Mouse (Mus musculus): ENCODE results near the gene Itga9. TPM values are rescaled to one million over a fixed set of nuclear protein-coding genes. Genes with fewer than 3 reads are reported as not detected.
"Not testable (repeated sequence)": the region's sequence is repeated elsewhere in the genome, so short reads cannot be mapped to it uniquely, and the experiment has no call there.

Gene Itga9
- polyA plus RNA-seq, 1 experiment from 2014 or later: 8.3 TPM

DNA sequence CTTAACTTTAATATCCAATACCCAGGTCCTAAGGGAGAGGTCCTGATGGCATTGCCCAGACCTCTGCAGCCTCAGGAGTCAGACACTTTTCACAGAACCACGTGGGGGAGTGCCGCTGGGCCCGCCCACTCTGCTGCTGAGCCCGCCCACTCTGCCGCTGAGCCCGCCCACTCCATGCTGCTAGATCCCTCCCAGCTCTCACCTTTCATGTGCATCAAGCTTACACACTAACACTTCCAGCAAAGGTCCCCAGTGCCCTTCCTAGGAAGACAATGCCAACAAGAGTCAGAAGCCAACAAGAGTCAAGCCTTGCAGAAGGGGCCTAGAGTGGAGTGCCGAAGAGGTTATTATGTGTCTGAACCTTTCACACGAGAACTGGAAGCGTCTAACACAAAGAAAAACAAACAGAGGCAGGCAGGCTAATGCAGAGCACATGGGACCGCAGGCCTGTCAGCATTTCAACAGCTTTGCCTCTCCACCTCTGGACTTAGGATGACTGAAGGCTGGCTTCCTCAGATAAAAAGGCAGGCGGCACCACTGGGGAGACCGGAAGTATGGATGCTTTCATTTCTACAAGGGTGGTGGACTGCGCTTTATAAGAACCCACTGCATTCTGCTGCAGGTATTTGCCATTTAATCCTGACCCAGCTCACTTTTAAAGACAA lies 13.8 kb upstream of the Itga9 start:
- Histone ChIP-seq H3K9ac (ENCODE audit: low read depth, low read length) (no peak overlapping the region), H3K36me3 (ENCODE audit: control insufficient read depth, insufficient read depth, low read length) (no peaks in the 10 kb centered on the region), H3K4me1 (ENCODE audit: control insufficient read depth, insufficient read depth, low read length) (peaks cover 45% of the 10 kb centered on the region), H3K27me3 (ENCODE audit: control insufficient read depth, insufficient read depth, low read length) (peaks cover 7% of the 10 kb centered on the region), H3K9me3 (replicated peaks; ENCODE audit: control insufficient read depth, low read length) (no peaks in the 10 kb centered on the region), H3K4me3 (ENCODE audit: low read depth, low read length) (no peak overlapping the region), H3K4me2 (peak overlapping the region; percentile 43), H3K27ac (ENCODE audit: low read depth, low read length) (peak overlapping the region; percentile 18; the same call in 1 of the 2 replicates)
- ATAC-seq (replicated peaks; ENCODE audit: insufficient number of reproducible peaks, low FRiP score, low TSS enrichment): peak; percentile 70
- 24% methylated on average over 13 of the region's 13 CpGs for WGBS (ENCODE audit: insufficient replicate concordance)

DNA sequence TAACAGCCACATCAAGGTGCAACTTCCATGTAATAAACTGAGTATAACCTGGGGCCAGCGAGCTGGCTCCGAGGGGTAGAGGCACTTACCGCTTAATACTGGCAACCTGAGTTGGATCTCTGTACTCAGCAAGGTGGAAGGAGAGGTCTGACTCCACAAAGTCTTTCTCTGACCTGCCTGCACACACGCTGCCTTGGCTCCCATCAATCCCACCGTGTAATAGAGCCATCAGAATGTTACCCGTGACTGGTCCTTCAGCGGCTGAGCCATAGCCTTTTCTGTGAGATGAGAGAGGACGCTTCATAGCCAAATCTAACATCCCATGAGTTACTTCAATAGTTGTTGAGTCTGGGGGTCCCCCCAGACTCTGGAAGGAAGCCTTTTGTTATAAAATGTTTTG lies 13.0 kb upstream of the Itga9 start:
- Histone ChIP-seq H3K4me2 (no peak overlapping the region), H3K27me3 (ENCODE audit: control insufficient read depth, insufficient read depth, low read length) (peaks cover 10% of the 10 kb centered on the region), H3K9ac (ENCODE audit: low read depth, low read length) (no peak overlapping the region), H3K9me3 (replicated peaks; ENCODE audit: control insufficient read depth, low read length) (no peaks in the 10 kb centered on the region), H3K4me1 (ENCODE audit: control insufficient read depth, insufficient read depth, low read length) (peaks cover 45% of the 10 kb centered on the region), H3K27ac (ENCODE audit: low read depth, low read length) (no peak overlapping the region), H3K36me3 (ENCODE audit: control insufficient read depth, insufficient read depth, low read length) (no peaks in the 10 kb centered on the region), H3K4me3 (ENCODE audit: low read depth, low read length) (no peak overlapping the region)
- WGBS (ENCODE audit: insufficient replicate concordance): 85% methylated on average over 8 of the region's 8 CpGs
- ATAC-seq (replicated peaks; ENCODE audit: insufficient number of reproducible peaks, low FRiP score, low TSS enrichment): no peak

DNA sequence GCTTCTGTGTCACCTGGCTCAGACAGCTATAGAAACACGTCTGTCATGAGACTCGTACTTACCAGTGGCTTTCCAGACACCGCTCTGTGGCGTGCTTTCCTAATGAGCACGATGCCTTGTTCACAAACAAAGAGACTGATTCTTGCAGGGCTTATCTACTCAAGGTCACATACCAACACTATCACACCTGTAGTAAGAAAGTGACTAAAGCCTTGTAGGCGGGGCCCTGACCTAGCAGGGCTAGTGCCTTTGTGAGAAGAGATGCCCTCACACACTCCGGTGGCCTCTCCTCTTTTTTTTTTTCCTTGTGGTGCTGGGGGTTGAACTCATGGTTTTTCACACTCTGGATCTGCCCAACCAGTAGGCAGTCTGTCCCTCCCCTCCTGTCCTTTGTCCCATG lies 9.7 kb upstream of the Itga9 start:
- Histone ChIP-seq H3K27me3 (ENCODE audit: control insufficient read depth, insufficient read depth, low read length) (peaks cover 17% of the 10 kb centered on the region), H3K4me3 (ENCODE audit: low read depth, low read length) (no peak overlapping the region), H3K27ac (ENCODE audit: low read depth, low read length) (no peak overlapping the region), H3K9ac (ENCODE audit: low read depth, low read length) (no peak overlapping the region), H3K4me2 (no peak overlapping the region), H3K4me1 (ENCODE audit: control insufficient read depth, insufficient read depth, low read length) (peaks cover 22% of the 10 kb centered on the region), H3K36me3 (ENCODE audit: control insufficient read depth, insufficient read depth, low read length) (no peaks in the 10 kb centered on the region), H3K9me3 (replicated peaks; ENCODE audit: control insufficient read depth, low read length) (no peaks in the 10 kb centered on the region)
- no peak for ATAC-seq (replicated peaks; ENCODE audit: insufficient number of reproducible peaks, low FRiP score, low TSS enrichment)
- WGBS (ENCODE audit: insufficient replicate concordance): 57% methylated on average over 7 of the region's 7 CpGs

DNA sequence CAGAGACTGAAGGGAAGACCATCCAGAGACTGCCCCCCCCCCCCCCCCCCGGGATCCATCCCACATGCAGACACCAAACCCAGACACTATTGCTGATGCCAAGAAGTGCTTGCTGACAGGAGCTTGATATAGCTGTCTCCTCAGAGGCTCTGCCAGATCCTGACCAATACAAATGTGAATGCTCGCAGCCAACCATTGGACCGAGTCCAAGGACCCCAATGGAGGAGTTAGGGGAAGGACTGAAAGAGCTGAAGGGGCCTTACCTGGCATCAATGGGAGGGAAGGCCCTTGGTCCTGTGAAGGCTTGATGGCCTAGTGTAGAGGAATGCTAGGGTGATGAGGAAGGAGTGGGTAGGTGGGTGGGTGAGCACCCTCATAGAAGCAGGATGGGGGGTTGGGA lies 6.1 kb upstream of the Itga9 start:
- 57% methylated on average over 3 of the region's 3 CpGs for WGBS (ENCODE audit: insufficient replicate concordance)
- H3K4me1 ChIP-seq (ENCODE audit: control insufficient read depth, insufficient read depth, low read length); H3K9ac ChIP-seq (ENCODE audit: low read depth, low read length); H3K27ac ChIP-seq (ENCODE audit: low read depth, low read length); H3K36me3 ChIP-seq (ENCODE audit: control insufficient read depth, insufficient read depth, low read length); H3K4me3 ChIP-seq (ENCODE audit: low read depth, low read length); H3K4me2 ChIP-seq; H3K9me3 ChIP-seq (replicated peaks; ENCODE audit: control insufficient read depth, low read length); ATAC-seq (replicated peaks; ENCODE audit: insufficient number of reproducible peaks, low FRiP score, low TSS enrichment): not testable (repeated sequence)
- H3K27me3 ChIP-seq (ENCODE audit: control insufficient read depth, insufficient read depth, low read length): peaks cover 28% of the 10 kb centered on the region

GRCm38 (mm10) chr9:118602576-118602975 lies 3.9 kb upstream of the Itga9 start:
- peaks cover 13% of the 10 kb centered on the region for H3K4me1 ChIP-seq (ENCODE audit: control insufficient read depth, insufficient read depth, low read length)
- no peaks in the 10 kb centered on the region for H3K9me3 ChIP-seq (replicated peaks; ENCODE audit: control insufficient read depth, low read length)

GRCm38 (mm10) chr9:118606817-118607371 lies 404 bp downstream of the Itga9 start:
- H3K9ac ChIP-seq (ENCODE audit: low read depth, low read length): peak overlapping the region; percentile 83
- no peaks in the 10 kb centered on the region for H3K9me3 ChIP-seq (replicated peaks; ENCODE audit: control insufficient read depth, low read length)
- peak overlapping the region; percentile 92 for H3K4me2 ChIP-seq
- ATAC-seq (replicated peaks; ENCODE audit: insufficient number of reproducible peaks, low FRiP score, low TSS enrichment): peak; percentile 7; the same call in 1 of the 2 replicates
- H3K4me1 ChIP-seq (ENCODE audit: control insufficient read depth, insufficient read depth, low read length): peaks cover 23% of the 10 kb centered on the region
- peak overlapping the region; percentile 46; the same call in 1 of the 2 replicates for H3K27ac ChIP-seq (ENCODE audit: low read depth, low read length)
- WGBS (ENCODE audit: insufficient replicate concordance): 2% methylated on average over 38 of the region's 68 CpGs
- H3K27me3 ChIP-seq (ENCODE audit: control insufficient read depth, insufficient read depth, low read length): peaks cover 21% of the 10 kb centered on the region
- H3K36me3 ChIP-seq (ENCODE audit: control insufficient read depth, insufficient read depth, low read length): no peaks in the 10 kb centered on the region
- H3K4me3 ChIP-seq (ENCODE audit: low read depth, low read length): peak overlapping the region; percentile 73

More at GRCm38 (mm10) chr9:118602576-118602975, 3.9 kb upstream of the Itga9 start:
- Histone ChIP-seq H3K27me3 (ENCODE audit: control insufficient read depth, insufficient read depth, low read length) (peaks cover 21% of the 10 kb centered on the region), H3K4me2 (no peak overlapping the region), H3K9ac (ENCODE audit: low read depth, low read length) (no peak overlapping the region), H3K4me3 (ENCODE audit: low read depth, low read length) (no peak overlapping the region), H3K36me3 (ENCODE audit: control insufficient read depth, insufficient read depth, low read length) (no peaks in the 10 kb centered on the region), H3K27ac (ENCODE audit: low read depth, low read length) (no peak overlapping the region)
- 75% methylated on average over 5 of the region's 5 CpGs for WGBS (ENCODE audit: insufficient replicate concordance)
- no peak for ATAC-seq (replicated peaks; ENCODE audit: insufficient number of reproducible peaks, low FRiP score, low TSS enrichment)

DNA sequence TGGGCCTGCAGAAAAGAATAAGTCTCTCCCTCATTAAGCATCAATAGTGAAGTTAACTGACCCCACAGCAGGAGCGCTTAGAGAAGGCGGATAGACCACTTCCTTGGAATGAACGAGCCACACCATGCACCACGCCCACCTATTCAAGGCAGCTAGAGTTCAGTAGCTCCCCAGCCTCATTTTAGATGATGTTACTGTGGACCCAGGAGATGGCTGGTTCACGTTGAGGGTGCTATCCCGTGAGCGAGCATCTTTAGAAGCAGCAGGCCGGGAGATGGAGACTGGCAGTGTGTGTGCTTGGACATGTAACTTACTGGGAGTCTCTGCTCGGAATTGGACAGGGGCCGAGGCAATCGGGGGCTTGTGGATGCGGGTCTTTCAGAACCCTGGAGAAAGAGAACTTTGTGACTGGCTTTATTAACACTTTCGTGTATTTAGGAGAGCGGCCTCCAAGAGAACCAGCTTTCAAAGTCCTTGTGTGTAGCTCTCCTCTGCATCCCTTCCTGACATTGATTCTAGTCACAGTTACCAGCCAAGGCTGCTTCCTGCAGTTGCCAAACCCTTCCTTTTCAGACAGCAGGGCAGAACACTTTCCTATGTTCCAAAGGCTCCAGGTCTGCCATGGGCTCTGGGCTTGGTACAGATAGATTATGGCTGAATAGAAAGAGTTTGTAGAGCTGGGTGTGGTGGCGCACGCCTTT lies 1.4 kb downstream of the Itga9 start:
- Histone ChIP-seq H3K4me3 (ENCODE audit: low read depth, low read length) (peak overlapping the region; percentile 73), H3K27ac (ENCODE audit: low read depth, low read length) (no peak overlapping the region), H3K9ac (ENCODE audit: low read depth, low read length) (peak overlapping the region; percentile 83; the same call in 1 of the 2 replicates), H3K4me1 (ENCODE audit: control insufficient read depth, insufficient read depth, low read length) (peaks cover 31% of the 10 kb centered on the region), H3K4me2 (peak overlapping the region; percentile 92), H3K36me3 (ENCODE audit: control insufficient read depth, insufficient read depth, low read length) (no peaks in the 10 kb centered on the region), H3K9me3 (replicated peaks; ENCODE audit: control insufficient read depth, low read length) (no peaks in the 10 kb centered on the region), H3K27me3 (ENCODE audit: control insufficient read depth, insufficient read depth, low read length) (peaks cover 13% of the 10 kb centered on the region)
- no peak for ATAC-seq (replicated peaks; ENCODE audit: insufficient number of reproducible peaks, low FRiP score, low TSS enrichment)
- 51% methylated on average over 16 of the region's 16 CpGs for WGBS (ENCODE audit: insufficient replicate concordance)

DNA sequence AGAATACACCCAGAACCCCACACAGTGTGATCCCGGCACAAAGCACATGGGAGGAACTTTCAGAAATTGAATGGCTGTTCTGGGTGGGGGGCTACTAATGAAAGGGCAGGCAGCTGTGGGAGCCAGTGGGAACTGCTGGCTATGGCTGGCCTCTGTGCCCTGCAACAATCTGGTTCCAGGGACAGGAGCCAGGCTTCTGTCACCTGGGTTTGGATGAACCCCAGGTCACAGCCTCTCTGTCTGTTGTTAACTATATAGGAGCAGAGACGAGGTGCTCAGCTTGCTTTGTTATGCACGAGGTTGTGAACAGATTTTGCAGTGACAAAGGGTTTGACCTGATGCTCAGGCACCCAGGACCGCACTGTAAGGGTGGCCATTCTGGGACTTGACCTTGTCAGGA lies 2.1 kb downstream of the Itga9 start:
- ATAC-seq (replicated peaks; ENCODE audit: insufficient number of reproducible peaks, low FRiP score, low TSS enrichment): no peak
- WGBS (ENCODE audit: insufficient replicate concordance): 41% methylated on average over 4 of the region's 4 CpGs

More for the DNA sequence above, 2.1 kb downstream of the Itga9 start:
- H3K4me1 ChIP-seq (ENCODE audit: control insufficient read depth, insufficient read depth, low read length): peaks cover 35% of the 10 kb centered on the region
- H3K9ac ChIP-seq (ENCODE audit: low read depth, low read length): no peak overlapping the region
- H3K4me3 ChIP-seq (ENCODE audit: low read depth, low read length): no peak overlapping the region
- no peak overlapping the region for H3K27ac ChIP-seq (ENCODE audit: low read depth, low read length)
- H3K27me3 ChIP-seq (ENCODE audit: control insufficient read depth, insufficient read depth, low read length): peaks cover 13% of the 10 kb centered on the region
- H3K4me2 ChIP-seq: peak overlapping the region; percentile 31
- no peaks in the 10 kb centered on the region for H3K36me3 ChIP-seq (ENCODE audit: control insufficient read depth, insufficient read depth, low read length)
- no peaks in the 10 kb centered on the region for H3K9me3 ChIP-seq (replicated peaks; ENCODE audit: control insufficient read depth, low read length)
